In genomic region chr5:86961587-86962358, GRCm38 (mm10) we compare ENCODE assay signal across 31 mouse cellular contexts. TPM values are rescaled to one million over a fixed set of nuclear protein-coding genes. Genes with fewer than 3 reads are reported as not detected.
DNase-seq lines count a peak whose midpoint lies in the region; ATAC-seq and TF ChIP-seq lines count a peak whose summit lies in the region.
"Had no signal": no experiment of that assay in that cellular context is flagged by ENCODE, and none has a peak within 500 bp of the region (broad histone marks: within the 10 kb centered on the region; RNA-seq: fewer than 3 reads in every experiment).

No protein-coding gene starts in this region.

- peak; percentile 74 for ATAC-seq in intestine, embryonic 16.5 days
- ATAC-seq in hindbrain, embryonic 12.5 days (ENCODE audit: low FRiP score), result no peak
- ATAC-seq: liver, postnatal 0 days; lung, postnatal 0 days; midbrain, embryonic 16.5 days had no signal

- TF ChIP-seq POLR2A in CH12.LX (IDR thresholded peaks at IDR 0.05; ENCODE audit: low read depth, low read length), result no peak

- H3K36me3 ChIP-seq in CH12.LX (replicated peaks in 1 of 2; ENCODE audit: control insufficient read depth in 1 of 2, insufficient read depth in 1 of 2, low read length in 1 of 2), result no peaks in the 10 kb centered on the region
- no peaks in the 10 kb centered on the region for H3K36me3 ChIP-seq in intestine, embryonic 16.5 days (ENCODE audit: control insufficient read depth, insufficient read depth, low read length)
- H3K36me3 ChIP-seq in hindbrain, embryonic 12.5 days, result no peaks in the 10 kb centered on the region
- H3K36me3 ChIP-seq: hindbrain, embryonic 15.5 days; limb, embryonic 10.5 days; midbrain, embryonic 10.5 days; neural tube, embryonic 13.5 days; stomach, embryonic 15.5 days had no signal

- H3K9ac ChIP-seq in CH12.LX (ENCODE audit: insufficient read depth, low read depth), result no peak overlapping the region
- H3K9ac ChIP-seq in intestine, embryonic 16.5 days (ENCODE audit: low read depth, low read length), result no peak overlapping the region
- no peak overlapping the region for H3K9ac ChIP-seq in hindbrain, embryonic 12.5 days
- H3K9ac ChIP-seq: hindbrain, embryonic 15.5 days; liver, postnatal 0 days; neural tube, embryonic 13.5 days; stomach, embryonic 15.5 days had no signal

- in situ Hi-C loops in CH12.LX (cut with MboI; ENCODE audit: low pct_ligation_motif_present, low pct_unique_long_range_greater_than_20kb, low sequenced_read_pairs), result no loop called here

- no peaks in the 10 kb centered on the region for H3K79me2 ChIP-seq in CH12.LX (replicated peaks; ENCODE audit: control insufficient read depth, extremely low read depth, insufficient read depth, poor library complexity, severe bottlenecking)

- no peak for TF ChIP-seq EP300 in CH12.LX (IDR thresholded peaks at IDR 0.05; ENCODE audit: low read length)

- no peak overlapping the region for H3K27ac ChIP-seq in CH12.LX (ENCODE audit: insufficient read depth, low read depth)
- 0 out of 2 replicates have a peak overlapping the region, but pooled peaks have one; percentile 3 for H3K27ac ChIP-seq in intestine, embryonic 16.5 days (ENCODE audit: low read length)
- H3K27ac ChIP-seq in hindbrain, embryonic 12.5 days, result no peak overlapping the region
- H3K27ac ChIP-seq: hindbrain, embryonic 15.5 days; limb, embryonic 10.5 days; midbrain, embryonic 10.5 days; neural tube, embryonic 13.5 days; stomach, embryonic 15.5 days had no signal

- peaks cover 0 to 29% of the 10 kb centered on the region in 2 experiments; a peak in 2 of 4 replicates for H3K4me1 ChIP-seq in CH12.LX (ENCODE audit: control insufficient read depth in 1 of 2, insufficient read depth in 2 of 2)
- H3K4me1 ChIP-seq in intestine, embryonic 16.5 days (ENCODE audit: control insufficient read depth, insufficient read depth, low read length), result no peaks in the 10 kb centered on the region
- H3K4me1 ChIP-seq in hindbrain, embryonic 12.5 days, result no peaks in the 10 kb centered on the region
- H3K4me1 ChIP-seq: hindbrain, embryonic 15.5 days; limb, embryonic 10.5 days; midbrain, embryonic 10.5 days; neural tube, embryonic 13.5 days; stomach, embryonic 15.5 days had no signal

- peak; percentile 3 for DNase-seq in kidney, adult 9 months
- no peak for DNase-seq in kidney, postnatal 14 days
- DNase-seq in CH12.LX (ENCODE audit: extremely low read depth) (peak; percentile 4), adipocyte (ENCODE audit: low spot score) (peak; percentile 58)
- no peak for DNase-seq in cerebellum, postnatal 36 days
- DNase-seq: cerebellum, adult 11-12 months; cerebellum, postnatal 10 days; gastrocnemius, postnatal 25 days; kidney, adult 2 months; liver; liver, postnatal 0 days; retina, postnatal 1 day had no signal

- 54% methylated on average over 3 of the region's 3 CpGs for WGBS in intestine, embryonic 16.5 days
- WGBS in hindbrain, embryonic 12.5 days, result 83% methylated on average over 3 of the region's 3 CpGs

- no peak overlapping the region for H3K4me2 ChIP-seq in CH12.LX (ENCODE audit: insufficient read depth, low read depth, poor library complexity, severe bottlenecking)
- no peak overlapping the region for H3K4me2 ChIP-seq in intestine, embryonic 16.5 days (ENCODE audit: low read depth, low read length)
- H3K4me2 ChIP-seq in hindbrain, embryonic 12.5 days (replicated peaks), result no peak overlapping the region
- H3K4me2 ChIP-seq: hindbrain, embryonic 15.5 days; neural tube, embryonic 13.5 days; stomach, embryonic 15.5 days had no signal

- no peak overlapping the region for H3K4me3 ChIP-seq in CH12.LX (replicated peaks in 1 of 3; ENCODE audit: low read depth in 2 of 3, low read length in 2 of 3, poor library complexity in 1 of 3)
- no peak overlapping the region for H3K4me3 ChIP-seq in intestine, embryonic 16.5 days (ENCODE audit: low read length)
- H3K4me3 ChIP-seq in hindbrain, embryonic 12.5 days, result no peak overlapping the region
- H3K4me3 ChIP-seq: hindbrain, embryonic 15.5 days; limb, embryonic 10.5 days; midbrain, embryonic 10.5 days; myocyte; neural tube, embryonic 13.5 days; stomach, embryonic 15.5 days had no signal

- TF ChIP-seq CTCF in CH12.LX (conservative IDR thresholded peaks at IDR 0.05 in 1 of 2, IDR thresholded peaks at IDR 0.05 in 1 of 2; ENCODE audit: low read depth in 2 of 2, low read length in 2 of 2), result no peak

- dilution Hi-C loops in CH12.LX (cut with MboI; ENCODE audit: extremely low pct_ligation_motif_present, extremely low pct_unique_long_range_greater_than_20kb, low sequenced_read_pairs), result no loop called here

- H3K9me3 ChIP-seq in CH12.LX (replicated peaks; ENCODE audit: low read length), result no peaks in the 10 kb centered on the region
- H3K9me3 ChIP-seq in intestine, embryonic 16.5 days (ENCODE audit: control insufficient read depth, low read length), result no peaks in the 10 kb centered on the region
- no peaks in the 10 kb centered on the region for H3K9me3 ChIP-seq in hindbrain, embryonic 12.5 days (replicated peaks)
- H3K9me3 ChIP-seq: hindbrain, embryonic 15.5 days; limb, embryonic 10.5 days; midbrain, embryonic 10.5 days; neural tube, embryonic 13.5 days; stomach, embryonic 15.5 days had no signal

- no peak for TF ChIP-seq RAD21 in CH12.LX (IDR thresholded peaks at IDR 0.05; ENCODE audit: low read depth, low read length)

- no peaks in the 10 kb centered on the region for H3K27me3 ChIP-seq in CH12.LX (replicated peaks)
- no peaks in the 10 kb centered on the region for H3K27me3 ChIP-seq in intestine, embryonic 16.5 days (replicated peaks; ENCODE audit: control insufficient read depth, insufficient read depth, low read length)
- no peaks in the 10 kb centered on the region for H3K27me3 ChIP-seq in hindbrain, embryonic 12.5 days
- H3K27me3 ChIP-seq: hindbrain, embryonic 15.5 days; neural tube, embryonic 13.5 days; stomach, embryonic 15.5 days had no signal

TF ChIP-seq in CH12.LX, 34 proteins besides CTCF, POLR2A, EP300 and RAD21:
- TF ChIP-seq ELF1 (IDR thresholded peaks at IDR 0.05; ENCODE audit: low read depth, low read length) (no peak), MAZ (IDR thresholded peaks at IDR 0.05; ENCODE audit: low read depth, low read length) (no peak), TBP (conservative IDR thresholded peaks at IDR 0.05; ENCODE audit: low read depth, low read length) (no peak), MEF2A (IDR thresholded peaks at IDR 0.05; ENCODE audit: borderline replicate concordance, low read depth, low read length) (no peak), POLR2AphosphoS2 (IDR thresholded peaks at IDR 0.05; ENCODE audit: low read depth, low read length) (no peak), MXI1 (IDR thresholded peaks at IDR 0.05; ENCODE audit: low read depth, low read length) (no peak), PAX5 (IDR thresholded peaks at IDR 0.05; ENCODE audit: low read length) (no peak)

RNA-seq across cellular contexts. Expression of gene Ugt2b1, which starts 35.4 kb away (rescaled TPM):
- total RNA-seq in CH12.LX (2012; rRNA removed) (not detected in 2 replicates), CH12.LX (2014; rRNA removed) (not detected in 2 replicates)
- not detected in 2 replicates for polyA plus RNA-seq in CH12.LX (2012; ENCODE audit: insufficient read length, low read depth)
- polyA plus RNA-seq in intestine, embryonic 16.5 days (2015; fragmentation: Nextera tagmentation; extraction: Ambion mirVana), result 0.05 and 0.10 TPM in 2 replicates
- polyA plus RNA-seq in hindbrain, embryonic 12.5 days (2016; fragmentation: Nextera tagmentation; extraction: Ambion mirVana), result not detected in 2 replicates
- total RNA-seq: gastrocnemius, postnatal 25 days; heart, adult 8-10 months; heart, postnatal 25 days; layer of hippocampus, adult 18-20 months; layer of hippocampus, postnatal 14 days had no signal
- polyA plus RNA-seq: C2C12; embryonic facial prominence, embryonic 11.5 days; forebrain, embryonic 11.5 days; heart, embryonic 14.5 days; hindbrain, embryonic 15.5 days; kidney, adult 2 months; limb, embryonic 10.5 days; lung, postnatal 0 days; midbrain, embryonic 10.5 days; midbrain, embryonic 16.5 days; myocyte; neural tube, embryonic 13.5 days had no signal

RNA-seq across cellular contexts. Expression of gene Ugt2b35, which starts 38.9 kb away (rescaled TPM):
- not detected in 2 replicates for total RNA-seq in CH12.LX (2012; rRNA removed)
- total RNA-seq in CH12.LX (2014; rRNA removed), result not detected in 2 replicates
- polyA plus RNA-seq in CH12.LX (2012; ENCODE audit: insufficient read length, low read depth), result not detected in 2 replicates
- polyA plus RNA-seq in intestine, embryonic 16.5 days (2015; fragmentation: Nextera tagmentation; extraction: Ambion mirVana), result 1.8 and 2.7 TPM in 2 replicates
- not detected in 2 replicates for polyA plus RNA-seq in hindbrain, embryonic 12.5 days (2016; fragmentation: Nextera tagmentation; extraction: Ambion mirVana)
- total RNA-seq: gastrocnemius, postnatal 25 days; heart, adult 8-10 months; heart, postnatal 25 days; layer of hippocampus, adult 18-20 months; layer of hippocampus, postnatal 14 days had no signal
- polyA plus RNA-seq: C2C12; embryonic facial prominence, embryonic 11.5 days; forebrain, embryonic 11.5 days; heart, embryonic 14.5 days; hindbrain, embryonic 15.5 days; kidney, adult 2 months; limb, embryonic 10.5 days; lung, postnatal 0 days; midbrain, embryonic 10.5 days; midbrain, embryonic 16.5 days; myocyte; neural tube, embryonic 13.5 days; thymus, postnatal 0 days had no signal

RNA-seq across cellular contexts. Expression of gene Ugt2b34, which starts 55.0 kb away (rescaled TPM):
- not detected in 2 replicates for total RNA-seq in CH12.LX (2012; rRNA removed)
- not detected in 2 replicates for total RNA-seq in CH12.LX (2014; rRNA removed)
- not detected in 2 replicates for polyA plus RNA-seq in CH12.LX (2012; ENCODE audit: insufficient read length, low read depth)
- 170 and 172 TPM in 2 replicates for polyA plus RNA-seq in intestine, embryonic 16.5 days (2015; fragmentation: Nextera tagmentation; extraction: Ambion mirVana)
- polyA plus RNA-seq in hindbrain, embryonic 12.5 days (2016; fragmentation: Nextera tagmentation; extraction: Ambion mirVana), result not detected in 2 replicates
- total RNA-seq: gastrocnemius, postnatal 25 days; heart, adult 8-10 months; heart, postnatal 25 days; layer of hippocampus, adult 18-20 months; layer of hippocampus, postnatal 14 days had no signal
- polyA plus RNA-seq: C2C12; embryonic facial prominence, embryonic 11.5 days; forebrain, embryonic 11.5 days; heart, embryonic 14.5 days; hindbrain, embryonic 15.5 days; limb, embryonic 10.5 days; lung, postnatal 0 days; midbrain, embryonic 10.5 days; midbrain, embryonic 16.5 days; myocyte; neural tube, embryonic 13.5 days had no signal

Comparison
In these comparisons a context has a peak if more than half of its experiments do, and no peak if none do; other contexts are left out.
1. DNase-seq: peak in kidney, adult 9 months (single experiment), CH12.LX (single experiment) and adipocyte (single experiment); none in kidney, postnatal 14 days (single experiment) and cerebellum, postnatal 36 days (0 of 2).
2. RNA of gene Ugt2b34, which starts 55.0 kb away (polyA plus RNA-seq): 170 to 172 TPM in intestine, embryonic 16.5 days; not detected in CH12.LX and not detected in hindbrain, embryonic 12.5 days; every median in the first group is over 100 times any median in the second.